Mouse (Mus musculus) heart, embryonic 13.5 days (tissue): ENCODE measurements at regions not wholly inside any gene's neighbourhood (a gene's known extent, or its start where the extent isn't known, plus 50 kb on each side); places are given as distances from the start of the nearest gene placed in this dataset.

ENCODE experiments used
- ATAC-seq: fragments of 200-750 bp; cut with Nextera tagmentation; 2 replicates; pipeline ENCODE4 v1.8.0; 2017; ENCODE audit warnings: moderate TSS enrichment; ENCODE audit not compliant: insufficient number of reproducible peaks, low FRiP score, low TSS enrichment; ENCODE audit errors: extremely low read depth
- H3K27ac ChIP-seq: fragments of 300-500 bp; sonication (generic); replicated peaks from 2 replicates; pipeline ENCODE4 v1.5.1; 2015; ENCODE audit warnings: moderate library complexity, mild to moderate bottlenecking, inconsistent platforms
- H3K27me3 ChIP-seq: fragments of 300-500 bp; sonication (generic); replicated peaks from 2 replicates; pipeline ENCODE4 v1.6.1; 2015; ENCODE audit warnings: mild to moderate bottlenecking, inconsistent platforms
- H3K36me3 ChIP-seq: fragments of 300-500 bp; sonication (generic); 2 replicates; pipeline ENCODE4 v1.6.1; 2015; ENCODE audit warnings: mild to moderate bottlenecking, inconsistent platforms
- H3K4me1 ChIP-seq: fragments of 300-500 bp; sonication (generic); 2 replicates; pipeline ENCODE4 v1.6.1; 2015; ENCODE audit warnings: inconsistent platforms
- H3K4me2 ChIP-seq: fragments of 300-500 bp; sonication (generic); 2 replicates; pipeline ENCODE4 v1.6.1; 2015; ENCODE audit warnings: inconsistent platforms, mild to moderate bottlenecking, moderate library complexity
- H3K4me3 ChIP-seq: fragments of 300-500 bp; sonication (generic); 2 replicates; pipeline ENCODE4 v1.5.1; 2015; ENCODE audit warnings: moderate library complexity, mild to moderate bottlenecking, inconsistent platforms
- H3K9ac ChIP-seq: fragments of 300-500 bp; sonication (generic); 2 replicates; pipeline ENCODE4 v1.6.1; 2015; ENCODE audit warnings: inconsistent platforms, mild to moderate bottlenecking, moderate library complexity
- H3K9me3 ChIP-seq: fragments of 300-500 bp; sonication (generic); 2 replicates; pipeline ENCODE4 v1.6.1; 2016; ENCODE audit warnings: inconsistent platforms
- WGBS: fragments of 180-500 bp; shearing (Covaris S2); methylation state at CpG from one replicate; pipeline ENCODE4 v1.1.7; 2015; ENCODE audit warnings: mixed read lengths; 5-methylcytosine and 5-hydroxymethylcytosine counted together

DNA sequence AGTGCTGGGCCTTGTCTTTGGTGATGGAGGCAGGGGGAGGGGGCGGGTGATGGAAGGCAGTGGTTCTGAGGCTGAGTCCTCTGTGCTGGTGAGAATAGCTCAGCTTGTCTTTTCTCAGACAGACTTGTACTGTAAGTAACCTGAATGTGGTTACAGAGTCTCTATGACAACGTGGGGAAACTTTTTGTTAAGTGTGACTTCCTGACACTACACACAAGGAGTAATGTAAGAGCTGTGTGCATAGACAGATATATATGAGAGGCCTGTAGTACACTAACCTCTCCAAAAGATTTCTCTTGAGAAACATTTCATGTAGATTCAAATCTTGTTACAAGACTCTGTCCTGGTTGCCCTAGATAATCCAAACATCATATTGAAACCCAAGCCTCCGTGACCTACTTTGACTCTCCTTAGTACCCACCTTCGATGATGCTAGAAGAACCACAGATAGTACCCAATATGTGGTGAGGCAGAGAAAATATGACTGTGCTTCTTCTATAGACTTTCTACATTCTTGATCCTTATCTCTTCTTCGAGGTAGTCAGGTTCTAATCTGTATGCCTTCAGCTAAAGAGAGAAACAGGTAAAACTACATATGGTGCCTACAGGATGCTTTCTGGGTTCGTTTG is 424.7 kb downstream of the Ets1 start:
- no peaks in the 10 kb centered on the region for H3K4me1 ChIP-seq
- H3K4me3 ChIP-seq = no peak overlapping the region
- no peak for ATAC-seq
- H3K27me3 ChIP-seq = no peaks in the 10 kb centered on the region
- H3K36me3 ChIP-seq = no peaks in the 10 kb centered on the region
- H3K4me2 ChIP-seq = no peak overlapping the region
- no peak overlapping the region for H3K9ac ChIP-seq
- H3K9me3 ChIP-seq = no peaks in the 10 kb centered on the region
- H3K27ac ChIP-seq = no peak overlapping the region
- WGBS = 60% methylated on average over 6 of the region's 6 CpGs

DNA sequence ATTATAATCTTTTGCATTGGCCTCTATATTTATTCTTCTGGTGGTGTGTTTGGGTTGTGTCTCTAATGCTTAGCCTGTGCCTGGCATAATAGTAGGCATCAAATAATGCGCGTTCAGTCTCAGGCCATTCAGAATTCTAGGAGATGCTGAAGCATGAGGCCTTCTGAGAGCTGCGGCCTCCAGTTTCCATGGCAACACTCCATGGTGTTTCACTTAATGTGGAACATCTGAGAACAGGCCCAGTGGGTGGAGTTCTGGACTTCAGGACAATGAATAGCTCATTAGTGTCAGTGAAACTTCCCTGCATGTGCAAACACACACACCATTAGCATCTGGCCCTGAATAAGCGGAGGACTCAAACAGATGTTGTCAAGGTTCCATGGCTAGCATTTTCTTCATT is 426.5 kb downstream of the Ets1 start:
- H3K36me3 ChIP-seq = no peaks in the 10 kb centered on the region
- H3K4me2 ChIP-seq = no peak overlapping the region
- no peaks in the 10 kb centered on the region for H3K9me3 ChIP-seq
- no peak for ATAC-seq
- 81% methylated on average over 4 of the region's 4 CpGs for WGBS
- no peak overlapping the region for H3K4me3 ChIP-seq
- no peaks in the 10 kb centered on the region for H3K4me1 ChIP-seq
- H3K9ac ChIP-seq = no peak overlapping the region
- H3K27ac ChIP-seq = no peak overlapping the region
- H3K27me3 ChIP-seq = no peaks in the 10 kb centered on the region

DNA sequence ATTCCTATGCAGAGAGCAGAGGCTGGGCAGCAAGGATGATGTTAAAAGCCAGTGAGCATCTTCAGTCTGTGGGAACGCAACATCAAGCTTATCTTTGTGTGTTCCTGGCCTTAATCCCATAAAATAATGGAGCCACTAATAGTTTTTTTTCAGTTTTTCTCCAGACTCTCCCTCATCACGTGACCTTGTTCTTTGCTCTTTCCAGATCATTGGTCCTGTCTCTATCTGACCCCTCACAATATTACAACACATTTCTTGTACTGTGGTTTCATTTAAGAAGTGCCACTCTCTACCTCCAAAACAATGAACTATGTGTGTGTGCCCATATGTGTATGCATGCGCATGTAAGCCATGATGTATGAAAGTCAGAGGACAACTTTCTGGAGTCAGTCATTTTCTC is 429.3 kb downstream of the Ets1 start:
- no peak for ATAC-seq
- H3K4me2 ChIP-seq = no peak overlapping the region
- no peaks in the 10 kb centered on the region for H3K9me3 ChIP-seq
- no peaks in the 10 kb centered on the region for H3K27me3 ChIP-seq
- H3K27ac ChIP-seq = no peak overlapping the region
- WGBS = 78% methylated on average over 3 of the region's 3 CpGs
- H3K36me3 ChIP-seq = no peaks in the 10 kb centered on the region
- H3K4me1 ChIP-seq = no peaks in the 10 kb centered on the region
- H3K4me3 ChIP-seq = no peak overlapping the region
- no peak overlapping the region for H3K9ac ChIP-seq

DNA sequence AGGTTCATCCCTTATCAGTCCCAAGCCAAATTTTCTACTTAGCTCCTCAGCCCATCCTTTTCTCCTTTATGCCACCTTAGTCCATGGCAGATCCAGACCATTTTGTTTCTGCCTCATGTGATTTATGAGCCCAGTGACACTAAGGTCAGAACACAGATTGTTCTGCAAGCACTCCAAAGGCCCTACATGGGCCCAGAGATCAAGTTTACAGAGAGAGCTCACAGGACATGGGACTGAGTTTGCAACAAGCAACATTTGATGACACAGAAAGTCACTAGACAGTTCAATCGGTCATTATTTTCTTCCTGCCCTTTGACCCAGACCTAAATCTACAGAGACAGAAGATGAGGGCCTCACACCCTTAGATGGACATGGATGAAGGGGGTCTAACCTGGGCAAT is 431.5 kb downstream of the Ets1 start:
- WGBS = 77% methylated on average over 1 of the region's 1 CpGs

DNA sequence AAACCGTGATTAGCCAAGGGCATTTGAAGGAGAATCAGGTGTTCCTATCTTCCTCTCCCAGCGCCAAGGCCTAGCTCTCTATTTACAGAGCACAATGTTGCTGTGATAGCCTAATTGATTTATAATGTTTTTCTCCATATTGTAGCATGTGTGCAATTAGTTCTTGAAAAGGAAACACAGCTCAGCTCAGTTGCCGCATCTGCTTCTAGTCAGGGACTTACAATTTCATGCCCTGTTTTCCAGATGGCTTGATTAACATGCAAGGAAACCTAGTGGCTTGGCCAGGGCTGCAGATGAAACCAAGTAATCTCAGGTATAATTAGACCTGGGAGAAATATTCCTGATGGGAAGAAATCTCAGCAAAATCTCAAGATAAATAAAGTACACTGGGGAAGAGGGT is 434.1 kb downstream of the Ets1 start:
- Histone ChIP-seq H3K9ac (no peak overlapping the region), H3K4me2 (no peak overlapping the region), H3K9me3 (peaks cover 4% of the 10 kb centered on the region; the same call in 1 of the 2 replicates), H3K27ac (no peak overlapping the region), H3K4me3 (no peak overlapping the region), H3K36me3 (no peaks in the 10 kb centered on the region), H3K27me3 (no peaks in the 10 kb centered on the region), H3K4me1 (no peaks in the 10 kb centered on the region)
- ATAC-seq = no peak
- 66% methylated on average over 3 of the region's 3 CpGs for WGBS

More for the DNA sequence above, 431.5 kb downstream of the Ets1 start:
- no peak overlapping the region for H3K27ac ChIP-seq
- no peaks in the 10 kb centered on the region for H3K27me3 ChIP-seq
- no peaks in the 10 kb centered on the region for H3K9me3 ChIP-seq
- no peak overlapping the region for H3K9ac ChIP-seq
- no peaks in the 10 kb centered on the region for H3K4me1 ChIP-seq
- no peak overlapping the region for H3K4me2 ChIP-seq
- H3K36me3 ChIP-seq = no peaks in the 10 kb centered on the region
- no peak overlapping the region for H3K4me3 ChIP-seq
- no peak for ATAC-seq

DNA sequence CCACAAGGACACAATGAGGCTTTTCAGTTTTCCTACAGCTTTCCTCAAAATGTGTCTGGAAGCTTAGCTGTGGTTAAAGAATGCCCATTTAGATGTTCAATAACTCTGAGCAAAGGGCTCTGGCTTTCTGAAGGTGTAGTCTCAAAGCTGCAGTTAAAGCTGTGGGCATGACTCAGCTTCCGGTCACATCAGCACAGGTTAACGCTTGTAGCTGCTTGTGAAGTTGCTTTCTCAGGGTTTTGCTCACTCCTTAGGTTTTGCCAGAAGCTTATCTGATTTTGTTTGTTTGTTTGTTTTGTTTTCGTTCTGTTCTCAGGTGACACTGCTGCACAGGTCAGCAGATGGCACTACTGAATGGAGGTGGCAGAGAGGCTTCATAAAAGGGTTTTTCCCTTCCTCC is 444.2 kb downstream of the Ets1 start:
- Histone ChIP-seq H3K4me2 (peak overlapping the region; percentile 26; the same call in 1 of the 2 replicates), H3K9ac (no peak overlapping the region)
- WGBS = 52% methylated on average over 3 of the region's 3 CpGs

DNA sequence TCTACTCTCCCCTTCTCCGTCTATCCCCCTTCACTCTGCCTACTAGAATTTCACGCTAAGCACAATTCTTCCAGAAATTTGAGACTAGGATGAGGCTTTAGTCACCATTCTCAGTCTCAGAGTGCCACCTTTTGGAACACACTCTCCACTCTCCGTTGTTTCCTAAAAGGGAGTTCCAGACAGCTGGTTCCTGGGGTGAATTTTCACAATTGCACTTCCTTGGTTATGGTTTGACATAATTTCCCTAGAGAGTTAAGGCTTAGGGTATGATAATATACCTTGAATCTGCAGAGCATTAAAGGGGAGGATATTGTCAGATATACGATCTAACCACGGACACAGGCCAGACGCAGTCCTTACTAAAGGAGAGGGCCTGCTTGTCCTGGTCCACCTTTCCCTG is 444.8 kb downstream of the Ets1 start:
- no peak overlapping the region for H3K9ac ChIP-seq
- no peak overlapping the region for H3K4me3 ChIP-seq
- no peak overlapping the region for H3K27ac ChIP-seq
- no peaks in the 10 kb centered on the region for H3K36me3 ChIP-seq
- no peak for ATAC-seq
- WGBS = 41% methylated on average over 6 of the region's 6 CpGs
- H3K4me1 ChIP-seq = no peaks in the 10 kb centered on the region; the same call in 1 of the 2 replicates
- no peaks in the 10 kb centered on the region for H3K27me3 ChIP-seq
- H3K9me3 ChIP-seq = no peaks in the 10 kb centered on the region
- peak overlapping the region; percentile 26; the same call in 1 of the 2 replicates for H3K4me2 ChIP-seq

More for the DNA sequence above, 444.2 kb downstream of the Ets1 start:
- Histone ChIP-seq H3K36me3 (no peaks in the 10 kb centered on the region), H3K27ac (no peak overlapping the region), H3K27me3 (no peaks in the 10 kb centered on the region), H3K9me3 (no peaks in the 10 kb centered on the region), H3K4me1 (no peaks in the 10 kb centered on the region; the same call in 1 of the 2 replicates), H3K4me3 (no peak overlapping the region)
- no peak for ATAC-seq

DNA sequence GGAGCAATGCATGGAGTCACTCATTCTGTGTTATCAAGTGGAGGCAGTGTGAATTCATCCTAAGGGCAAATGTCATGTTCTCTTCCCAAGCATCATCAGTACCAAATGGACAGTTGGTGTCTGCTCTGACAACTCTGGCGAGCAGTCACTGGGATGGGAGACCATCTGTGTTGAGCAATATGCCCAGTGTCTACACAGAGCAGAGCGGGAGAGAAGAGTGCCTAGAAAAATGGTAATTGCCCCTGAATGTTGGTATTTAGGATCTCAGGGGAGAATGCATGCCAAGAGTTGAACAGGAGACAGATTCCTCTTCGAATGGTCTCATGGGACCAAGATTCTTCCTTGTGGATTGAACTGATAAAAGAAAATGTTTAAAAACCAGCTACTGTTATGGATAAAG is 454.0 kb downstream of the Ets1 start:
- Histone ChIP-seq H3K27me3 (no peaks in the 10 kb centered on the region), H3K9me3 (no peaks in the 10 kb centered on the region), H3K4me2 (no peak overlapping the region), H3K9ac (no peak overlapping the region), H3K36me3 (no peaks in the 10 kb centered on the region), H3K4me1 (no peaks in the 10 kb centered on the region), H3K4me3 (no peak overlapping the region), H3K27ac (no peak overlapping the region)
- 82% methylated on average over 3 of the region's 3 CpGs for WGBS
- no peak for ATAC-seq

DNA sequence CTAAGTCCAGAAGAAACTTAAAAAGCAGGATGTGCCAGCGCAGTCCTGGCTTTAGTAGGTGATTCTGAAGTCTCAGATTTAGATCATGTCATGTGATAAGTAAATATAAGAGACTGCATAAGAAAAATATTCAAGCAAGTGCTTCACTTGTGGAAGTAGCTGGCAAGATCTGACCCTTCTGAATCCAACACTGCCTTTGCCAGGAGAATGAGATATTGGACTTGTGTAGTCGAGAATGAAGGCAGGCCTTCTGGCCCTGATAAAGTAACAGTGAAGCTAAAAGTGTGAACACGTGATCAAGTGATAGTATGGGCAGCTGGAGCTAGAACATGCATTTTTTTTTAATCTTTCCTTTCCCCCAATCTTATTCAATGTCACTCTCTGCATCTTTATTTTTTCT is 455.6 kb downstream of the Ets1 start:
- 60% methylated on average over 3 of the region's 3 CpGs for WGBS
- H3K4me3 ChIP-seq = no peak overlapping the region
- H3K9ac ChIP-seq = no peak overlapping the region
- no peaks in the 10 kb centered on the region for H3K4me1 ChIP-seq
- no peaks in the 10 kb centered on the region for H3K36me3 ChIP-seq
- no peak for ATAC-seq
- H3K27ac ChIP-seq = no peak overlapping the region
- H3K4me2 ChIP-seq = no peak overlapping the region
- H3K27me3 ChIP-seq = no peaks in the 10 kb centered on the region
- no peaks in the 10 kb centered on the region for H3K9me3 ChIP-seq

DNA sequence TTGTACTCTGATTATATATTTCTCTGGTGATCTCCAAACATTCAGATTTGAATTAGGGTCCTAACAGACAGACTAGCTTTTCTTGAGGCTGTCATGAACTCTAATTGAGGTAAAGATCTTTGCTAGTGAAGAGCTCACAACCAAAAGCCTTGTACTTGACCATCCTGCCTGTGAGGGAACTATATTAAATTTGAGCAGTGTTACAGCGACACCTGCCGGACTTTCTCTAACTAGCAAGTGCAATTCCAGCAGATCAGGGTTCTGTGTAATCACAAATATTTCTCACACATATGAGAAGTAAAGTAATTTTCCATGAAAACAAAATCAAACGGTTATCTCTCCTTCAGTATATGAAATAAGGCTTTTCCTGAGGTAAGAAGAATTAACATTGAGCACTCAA is 459.6 kb downstream of the Ets1 start:
- H3K4me3 ChIP-seq = no peak overlapping the region
- H3K27me3 ChIP-seq = no peaks in the 10 kb centered on the region
- H3K9ac ChIP-seq = no peak overlapping the region
- no peak overlapping the region for H3K27ac ChIP-seq
- H3K4me1 ChIP-seq = peaks cover 2% of the 10 kb centered on the region
- H3K36me3 ChIP-seq = no peaks in the 10 kb centered on the region
- ATAC-seq = no peak
- H3K4me2 ChIP-seq = no peak overlapping the region
- no peaks in the 10 kb centered on the region for H3K9me3 ChIP-seq
- under 1% methylated on average over 3 of the region's 3 CpGs for WGBS

DNA sequence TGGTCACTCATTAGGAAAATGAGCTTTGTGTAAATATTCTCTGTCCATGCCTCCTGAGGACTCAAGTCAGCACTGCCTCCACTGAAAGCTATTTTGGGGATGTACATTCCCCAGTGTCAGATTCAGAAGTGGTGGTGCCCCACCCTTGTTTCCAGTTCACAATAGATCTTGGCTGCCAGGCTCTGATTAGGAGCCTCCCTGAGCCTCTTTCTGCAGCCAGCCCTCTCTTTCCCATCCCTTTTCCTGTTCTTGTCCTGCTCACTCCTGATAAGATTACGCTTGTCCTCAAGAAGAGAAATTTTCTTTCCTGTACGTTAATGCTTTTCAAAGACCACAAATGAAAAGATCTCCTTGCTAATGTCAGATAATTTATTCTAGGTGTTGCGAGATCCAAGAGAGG is 465.2 kb downstream of the Ets1 start:
- Histone ChIP-seq H3K4me1 (peaks cover 19% of the 10 kb centered on the region), H3K9me3 (no peaks in the 10 kb centered on the region), H3K27ac (peak overlapping the region; percentile 32; the same call in 1 of the 2 replicates), H3K4me3 (no peak overlapping the region), H3K9ac (no peak overlapping the region), H3K27me3 (no peaks in the 10 kb centered on the region), H3K36me3 (no peaks in the 10 kb centered on the region), H3K4me2 (no peak overlapping the region)
- no peak for ATAC-seq
- WGBS = 22% methylated on average over 3 of the region's 3 CpGs

DNA sequence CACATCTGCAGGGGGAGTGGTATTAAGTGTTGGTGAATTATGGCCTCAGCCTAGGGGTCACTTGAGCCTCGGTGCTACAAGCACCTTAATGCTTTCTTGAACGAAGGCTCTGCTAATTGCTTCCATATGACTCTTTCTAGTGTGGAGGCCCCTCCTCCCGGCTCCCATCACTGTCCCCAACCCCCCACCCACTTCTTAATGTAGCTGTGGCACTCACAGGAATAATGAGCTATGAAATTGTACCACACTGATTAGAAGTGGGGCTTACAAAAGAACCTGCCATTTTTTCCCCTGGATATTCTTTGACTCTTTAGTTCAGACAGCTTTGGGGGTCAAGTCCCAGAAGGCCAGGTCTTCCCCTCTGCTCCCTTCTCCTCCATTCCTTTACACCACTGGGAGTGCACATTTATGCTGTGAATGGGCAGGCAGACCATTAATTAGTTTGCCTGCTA is 468.6 kb downstream of the Ets1 start:
- H3K9ac ChIP-seq = no peak overlapping the region
- no peaks in the 10 kb centered on the region for H3K27me3 ChIP-seq
- no peak for ATAC-seq
- 23% methylated on average over 3 of the region's 3 CpGs for WGBS
- H3K4me1 ChIP-seq = peaks cover 19% of the 10 kb centered on the region
- no peaks in the 10 kb centered on the region for H3K36me3 ChIP-seq
- no peak overlapping the region for H3K4me3 ChIP-seq
- H3K27ac ChIP-seq = no peak overlapping the region
- H3K9me3 ChIP-seq = no peaks in the 10 kb centered on the region
- no peak overlapping the region for H3K4me2 ChIP-seq
